Mouse (Mus musculus) adrenal gland, adult 2 months (tissue): ENCODE data around the gene Klk13. TPM values are rescaled to one million over a fixed set of nuclear protein-coding genes. Genes with fewer than 3 reads are reported as not detected.
"Not testable (repeated sequence)": the region's sequence is repeated elsewhere in the genome, so short reads cannot be mapped to it uniquely, and the experiment has no call there.

Experiments
- DNase-seq: peaks from one replicate; pipeline ENCODE4 v3.0.0; 2021
- long read RNA-seq: library from polyadenylated mRNA; stranded (forward); transcript quantifications from one replicate; pipeline ENCODE4 v2.0.0, GENCODE M21; 2021
- polyA plus RNA-seq: library from polyadenylated mRNA; depleted of rRNA; stranded (reverse); fragments of >200 nt; gene quantifications from 2 replicates; pipeline ENCODE4 v1.2.3, GENCODE M21; 2012; rRNA removed
- total RNA-seq, 2 experiments: library from RNA; stranded (reverse); gene quantifications; 2 replicates each; pipeline ENCODE4 v1.2.3; 2021

The Klk13 gene
- total RNA-seq, result not detected
- 0.12 and 0.36 TPM in 2 replicates for polyA plus RNA-seq
- long read RNA-seq, result 0 reads

DNA sequence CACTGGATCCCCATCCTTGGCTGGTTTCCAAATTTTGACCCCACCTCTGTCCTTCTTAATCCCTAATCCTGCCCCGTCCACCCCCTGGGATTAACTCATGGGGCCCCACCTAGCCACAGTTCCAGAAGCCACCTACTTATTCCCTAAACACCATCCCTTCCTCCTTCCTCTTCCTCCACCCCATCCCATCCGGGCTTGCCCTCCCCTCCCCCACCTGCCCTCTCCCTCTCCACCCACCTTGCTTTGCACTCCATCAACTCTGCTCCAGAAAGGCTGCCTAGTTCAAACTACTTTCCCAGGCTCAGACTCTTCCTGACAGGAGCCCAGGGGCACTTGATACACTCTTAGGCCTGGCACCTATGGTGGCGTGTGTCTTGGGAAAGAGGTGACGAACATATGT, at the start of gene Klk13:
TSS of gene Klk13 (plus strand) at position 301 of the 400 bp plus-strand sequence.
- DNase-seq, result no peak

GRCm38 (mm10) chr7:43662804-43663203, 49.6 kb upstream of the Klk13 start:
- peak; percentile 71 for DNase-seq

- not testable (repeated sequence) for DNase-seq
Observed at GRCm38 (mm10) chr7:43667221-43667620, 45.1 kb upstream of the Klk13 start.

DNA sequence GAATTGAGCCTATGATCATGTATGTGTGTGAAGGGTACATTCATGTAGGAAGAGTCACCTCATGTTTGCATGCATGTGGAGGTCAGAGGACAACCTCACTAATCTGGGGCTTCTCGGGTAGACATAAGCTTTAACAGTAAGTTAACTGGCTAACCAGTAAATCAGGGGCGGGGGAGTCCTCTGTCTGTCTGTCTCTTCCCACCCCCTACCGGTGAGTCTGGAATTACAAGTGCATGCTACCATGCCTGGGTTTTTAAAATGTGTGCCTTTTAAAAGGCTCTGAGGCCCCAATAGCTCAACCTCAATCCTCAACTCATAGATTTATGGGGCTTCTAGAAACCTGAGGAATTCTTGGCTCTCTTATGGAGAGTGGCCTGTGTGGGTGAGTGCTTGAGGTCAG, 43.8 kb upstream of the Klk13 start:
- no peak for DNase-seq

DNA sequence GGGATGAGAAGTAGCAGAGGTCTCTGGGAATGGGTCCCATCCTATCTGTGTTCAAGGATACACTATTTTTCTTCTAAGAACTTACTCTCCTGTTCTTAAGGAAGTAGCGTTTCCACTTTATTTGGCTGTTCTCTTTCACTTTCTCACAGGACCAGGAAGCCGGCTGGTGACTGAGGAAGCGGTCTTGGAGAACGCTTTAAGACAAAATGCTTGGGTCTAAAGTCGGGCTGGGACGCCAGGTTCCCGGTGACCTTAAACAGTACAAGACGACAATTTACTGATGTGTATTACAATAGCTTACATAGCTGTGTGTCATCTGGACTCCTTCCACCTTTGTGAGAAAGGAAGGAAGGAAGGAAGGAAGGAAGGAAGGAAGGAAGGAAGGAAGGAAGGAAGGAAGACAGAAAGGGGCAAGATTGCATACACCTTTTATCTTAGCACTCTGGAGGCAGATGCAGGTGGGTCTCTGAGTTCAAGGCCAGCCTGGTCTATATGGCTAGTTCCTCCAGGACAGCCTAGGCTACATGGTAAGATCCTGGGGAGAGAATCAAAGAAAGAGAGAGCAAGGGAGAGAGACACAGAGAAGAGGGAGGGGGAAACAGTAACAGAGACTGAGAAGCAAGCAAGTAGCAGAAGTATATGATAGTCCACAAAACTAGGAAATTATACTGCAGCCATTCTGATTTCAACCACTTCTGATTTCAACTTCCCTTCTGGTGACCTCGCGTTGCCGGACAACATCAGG, 41.1 kb upstream of the Klk13 start:
- no peak for DNase-seq

- peak; percentile 94 for DNase-seq
Observed at GRCm38 (mm10) chr7:43671809-43672580, 40.4 kb upstream of the Klk13 start, which contains the start of gene Ctu1. TSS of gene Ctu1 (plus strand) at chr7:43672016.

- no peak for DNase-seq
Observed at GRCm38 (mm10) chr7:43672581-43673260, 39.6 kb upstream of the Klk13 start.

DNA sequence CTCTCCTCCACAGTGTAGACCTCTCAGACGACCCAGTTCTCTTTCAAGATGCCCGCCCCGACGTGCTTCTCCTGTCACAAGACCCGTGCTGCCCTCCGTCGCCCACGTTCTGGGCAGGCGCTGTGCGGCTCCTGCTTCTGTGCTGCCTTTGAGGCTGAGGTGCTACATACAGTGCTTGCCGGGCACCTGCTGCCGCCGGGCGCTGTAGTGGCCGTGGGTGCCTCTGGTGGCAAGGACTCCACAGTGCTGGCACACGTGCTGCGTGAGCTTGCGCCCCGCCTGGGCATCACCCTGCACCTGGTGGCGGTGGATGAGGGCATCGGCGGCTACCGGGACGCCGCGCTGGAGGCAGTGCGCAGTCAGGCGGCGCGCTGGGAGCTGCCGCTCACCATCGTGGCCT, 37.3 kb upstream of the Klk13 start:
- no peak for DNase-seq

GRCm38 (mm10) chr7:43678517-43678916, 33.9 kb upstream of the Klk13 start:
- peak; percentile 56 for DNase-seq

DNA sequence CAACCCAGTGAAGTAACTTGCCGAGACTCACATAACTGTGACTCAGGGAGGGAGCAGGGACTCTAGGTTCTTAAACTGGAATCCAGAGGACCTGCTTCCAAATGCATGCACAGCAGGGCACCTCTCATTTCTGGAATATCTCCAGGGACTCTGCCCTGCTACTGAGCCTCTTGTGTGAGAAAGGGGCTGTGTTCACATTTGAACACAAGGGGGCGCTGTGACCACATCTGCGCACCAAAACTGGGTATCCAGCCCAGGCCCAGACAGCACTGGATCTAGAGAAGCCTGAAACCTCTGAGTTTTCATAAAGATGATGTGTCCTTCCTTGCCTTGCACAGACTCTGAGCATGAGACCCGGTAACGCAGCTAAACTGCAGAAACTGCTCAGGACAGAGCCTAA, 31.4 kb upstream of the Klk13 start:
- peak; percentile 55 for DNase-seq

DNA sequence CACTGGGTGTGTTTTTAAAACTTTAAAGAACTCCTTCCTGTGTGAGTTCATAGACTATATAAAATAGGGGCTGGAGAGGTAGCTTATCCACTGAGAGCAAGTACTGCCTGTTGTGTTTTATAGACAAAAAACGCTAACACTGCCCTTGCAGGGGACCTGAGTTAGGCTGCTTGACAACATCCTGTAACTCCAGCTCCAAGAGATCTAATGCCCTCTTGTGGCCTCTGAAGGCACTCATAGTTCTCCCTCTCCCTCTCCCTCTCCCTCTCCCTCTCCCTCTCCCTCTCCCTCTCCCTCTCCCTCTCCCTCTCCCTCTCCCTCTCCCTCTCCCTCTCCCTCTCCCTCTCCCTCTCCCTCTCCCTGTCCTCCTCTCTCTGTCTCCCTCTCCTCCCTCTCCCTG, 29.9 kb upstream of the Klk13 start:
- not testable (repeated sequence) for DNase-seq

- DNase-seq, result no peak
Observed at GRCm38 (mm10) chr7:43685088-43685487, 27.3 kb upstream of the Klk13 start.

DNA sequence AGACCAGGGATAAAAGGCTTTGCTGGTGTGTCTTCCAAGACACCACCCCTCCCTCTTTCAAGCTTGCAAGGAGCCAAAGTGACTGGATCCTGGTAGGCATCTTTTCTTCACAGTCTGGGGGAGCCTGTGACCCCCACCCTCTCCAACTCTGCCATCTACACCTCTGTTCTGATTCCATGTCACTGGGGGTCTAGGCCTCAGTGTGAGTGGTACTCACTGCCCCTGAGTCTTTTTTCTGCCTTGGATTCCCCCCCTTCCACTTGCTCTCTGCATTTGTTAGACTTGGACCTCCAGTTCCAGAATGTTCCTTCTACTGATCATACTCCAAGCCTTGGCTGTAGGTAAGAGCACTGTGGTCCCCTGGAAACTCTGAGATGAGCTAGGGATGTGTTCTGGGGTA, 22.2 kb upstream of the Klk13 start, which contains the start of gene Klk14:
TSS of gene Klk14 (plus strand) at position 301 of the 400 bp plus-strand sequence.
- DNase-seq, result no peak

GRCm38 (mm10) chr7:43710031-43710430, 2.3 kb upstream of the Klk13 start:
- DNase-seq, result no peak

GRCm38 (mm10) chr7:43712917-43713316, 550 bp downstream of the Klk13 start:
- DNase-seq, result no peak

DNA sequence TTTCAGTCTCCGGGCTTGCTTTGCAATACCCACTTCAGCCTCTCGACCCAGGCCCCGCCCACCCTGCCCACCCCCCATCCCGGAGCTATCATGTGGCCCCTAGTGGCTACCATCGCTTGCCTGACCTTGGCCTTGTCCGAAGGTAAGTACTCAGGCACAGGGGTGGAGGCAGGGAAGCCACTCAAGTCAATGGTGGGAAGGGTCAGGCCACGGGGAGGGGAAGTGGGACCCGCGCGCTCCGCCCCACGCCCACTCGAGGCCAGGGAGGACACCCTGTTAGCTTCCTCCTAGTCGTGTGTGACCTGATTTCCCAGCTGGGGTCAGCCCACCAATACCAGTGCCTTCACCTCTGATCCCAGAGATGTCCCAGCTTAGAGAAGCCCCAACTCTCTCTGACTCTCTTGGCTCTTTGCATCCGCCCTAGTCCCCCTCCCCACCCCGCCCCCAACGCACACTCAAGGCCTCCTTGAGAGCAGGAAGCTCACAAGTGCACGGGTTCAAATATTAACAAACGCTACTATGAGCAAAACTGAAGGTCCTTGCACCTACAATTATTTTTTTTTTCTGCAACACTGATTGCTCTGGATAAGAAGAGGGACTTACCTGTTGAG, 1.5 kb downstream of the Klk13 start:
- no peak for DNase-seq

DNA sequence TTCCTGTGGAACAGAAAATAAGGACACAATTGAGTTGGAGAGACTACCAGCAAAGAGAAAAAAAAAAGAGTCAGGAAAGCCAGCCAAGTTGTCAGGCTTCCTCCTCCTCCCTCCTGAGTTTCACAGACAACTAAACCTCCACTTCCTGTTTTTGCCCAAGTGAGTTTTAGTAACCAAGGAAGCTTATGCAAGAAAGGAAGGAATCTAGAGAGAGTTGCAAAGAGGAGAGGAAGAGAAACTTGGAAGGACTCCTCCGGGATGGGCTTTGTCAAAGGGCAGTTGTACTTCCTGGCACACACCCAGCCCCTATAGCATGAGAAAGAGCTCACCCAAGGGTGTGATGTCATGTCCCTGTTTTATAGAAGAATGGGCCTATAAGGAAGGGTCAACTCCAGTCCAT, 35.4 kb downstream of the Klk13 start:
- DNase-seq, result peak; percentile 14

GRCm38 (mm10) chr7:43752806-43753205, 40.4 kb downstream of the Klk13 start:
- DNase-seq, result no peak

- DNase-seq, result no peak
Observed at GRCm38 (mm10) chr7:43766484-43766883, 54.1 kb downstream of the Klk13 start.

- no peak for DNase-seq
Observed at GRCm38 (mm10) chr7:43768597-43768996, 56.2 kb downstream of the Klk13 start, which contains the start of gene Klk12. TSS of gene Klk12 (plus strand) at chr7:43768897.

GRCm38 (mm10) chr7:43769636-43770035, 57.3 kb downstream of the Klk13 start:
- no peak for DNase-seq

DNA sequence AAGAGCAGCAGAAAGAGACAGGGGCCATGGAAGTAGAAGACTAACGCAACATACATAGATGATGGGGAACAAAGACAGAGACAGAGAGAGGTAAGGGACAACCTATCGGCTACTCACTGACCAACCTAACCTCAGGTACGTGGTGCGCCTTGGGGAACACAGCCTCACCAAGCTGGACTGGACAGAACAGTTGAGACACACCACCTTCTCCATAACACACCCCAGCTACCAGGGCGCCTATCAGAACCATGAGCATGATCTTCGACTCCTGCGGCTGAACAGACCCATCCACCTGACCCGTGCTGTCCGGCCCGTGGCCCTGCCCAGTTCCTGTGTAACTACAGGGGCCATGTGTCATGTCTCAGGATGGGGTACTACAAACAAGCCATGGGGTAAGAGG, 58.3 kb downstream of the Klk13 start:
- no peak for DNase-seq
